Mouse (Mus musculus) liver, adult 2 months (tissue): Measurements from ENCODE around the gene Tmem178b.

Source experiments
- CTCF ChIP-seq: fragments of 200-500 bp; IDR thresholded peaks from 2 replicates; pipeline ENCODE4 v1.5.1; 2011; ENCODE audit warnings: low read depth, low read length, control low read depth
- POLR2A ChIP-seq: fragments of 200-500 bp; IDR thresholded peaks from 2 replicates; pipeline ENCODE4 v1.6.1; 2011; ENCODE audit warnings: low read length, control low read depth; ENCODE audit not compliant: insufficient read depth; ENCODE audit errors: extremely low read depth

DNA sequence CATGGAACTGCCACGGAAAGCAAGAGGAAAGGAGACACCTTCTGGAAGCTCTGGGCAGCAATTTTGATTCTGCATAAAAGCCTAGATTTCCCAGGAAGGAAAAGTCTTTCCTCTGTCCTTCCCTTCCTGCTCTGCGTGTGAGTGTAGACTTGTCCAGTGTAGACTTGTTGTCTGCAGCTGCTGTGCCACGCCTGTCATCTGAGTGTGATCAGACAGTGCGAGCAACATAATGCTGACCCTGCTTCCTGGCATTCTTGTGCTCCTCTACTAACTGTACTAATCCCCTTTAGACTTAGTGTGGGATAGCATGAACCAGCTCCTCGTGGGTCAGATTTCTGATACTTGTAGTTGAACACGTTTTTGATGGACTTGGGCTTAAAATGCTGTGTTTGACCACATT lies 262.6 kb downstream of the Tmem178b start:
- TF ChIP-seq CTCF (no peak), POLR2A (no peak)
